Mouse (Mus musculus) embryonic stem cell, embryonic (primary cell): Measurements from ENCODE around the gene Cldn10.
"Not testable (repeated sequence)": the region's sequence is repeated elsewhere in the genome, so short reads cannot be mapped to it uniquely, and the experiment has no call there.

Experiments used
- CTCF ChIA-PET, 4 experiments: fragments of 300-600 bp in 2 of 4; fragments of 350-600 bp in 2 of 4; sonication (Branson Sonifier 250); formaldehyde crosslinking; loops; one replicate each; lab custom pipeline; 2022; ENCODE audit warnings: inconsistent platforms in 2 of 4; lab: Charles Lee
- POLR2A ChIA-PET, 4 experiments: fragments of 300-600 bp in 2 of 4; fragments of 350-600 bp in 2 of 4; sonication (Branson Sonifier 250); formaldehyde crosslinking; loops; one replicate each; lab custom pipeline; 2022; ENCODE audit warnings: antibody characterized with exemption in 4 of 4, inconsistent platforms in 1 of 4; lab: Charles Lee

Gene Cldn10

DNA sequence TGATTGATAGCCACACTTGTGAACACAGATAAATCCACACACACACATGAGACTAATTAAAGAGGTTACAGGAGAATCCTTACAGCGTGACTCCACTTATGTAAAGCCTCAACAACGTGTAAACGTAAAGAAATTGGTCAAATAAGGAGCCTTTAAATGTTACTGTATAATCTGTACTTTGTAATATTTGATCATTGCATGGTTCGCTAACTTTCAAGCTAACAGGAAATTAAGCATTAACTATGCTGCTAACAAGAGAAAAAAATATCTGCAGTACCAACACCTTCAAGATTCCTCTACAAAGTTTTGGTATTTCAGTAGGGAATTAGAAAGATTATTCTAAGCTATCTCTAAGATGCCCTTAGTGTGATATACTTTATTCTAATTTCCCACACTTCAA, at the start of gene Cldn10:
TSS of gene Cldn10 (plus strand) at position 288 of the 400 bp plus-strand sequence.
- ChIA-PET CTCF (no interaction called here), POLR2A (no interaction called here)

DNA sequence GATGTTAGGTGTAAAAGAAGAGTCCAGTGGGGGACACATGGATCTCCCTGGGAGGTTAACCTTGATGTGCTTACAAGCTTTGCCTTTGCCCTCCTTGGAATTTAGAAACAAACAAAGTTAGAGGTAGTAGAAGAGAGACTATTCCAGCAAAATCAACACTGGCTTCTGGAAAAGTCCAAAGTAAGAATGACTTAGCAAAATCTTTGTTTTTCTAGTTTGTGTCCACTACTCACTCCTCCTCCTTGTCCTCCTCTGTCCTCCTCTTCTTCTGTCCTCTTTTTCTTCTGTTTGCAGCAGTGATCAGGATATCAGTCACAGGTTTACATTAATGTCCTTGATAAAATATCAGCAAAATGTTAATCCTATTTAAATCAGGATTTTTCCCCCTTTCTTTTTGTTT, 45.9 kb upstream of the Cldn10 start:
- ChIA-PET CTCF (no interaction called here), POLR2A (interaction anchor here in 1 of 4 experiments (0.7 to 2.5 kb wide), 3 partner anchors 10 to 28 kb away, joined by 3 to 10 read pairs (median 3); no protein-coding TSS in a partner anchor)

DNA sequence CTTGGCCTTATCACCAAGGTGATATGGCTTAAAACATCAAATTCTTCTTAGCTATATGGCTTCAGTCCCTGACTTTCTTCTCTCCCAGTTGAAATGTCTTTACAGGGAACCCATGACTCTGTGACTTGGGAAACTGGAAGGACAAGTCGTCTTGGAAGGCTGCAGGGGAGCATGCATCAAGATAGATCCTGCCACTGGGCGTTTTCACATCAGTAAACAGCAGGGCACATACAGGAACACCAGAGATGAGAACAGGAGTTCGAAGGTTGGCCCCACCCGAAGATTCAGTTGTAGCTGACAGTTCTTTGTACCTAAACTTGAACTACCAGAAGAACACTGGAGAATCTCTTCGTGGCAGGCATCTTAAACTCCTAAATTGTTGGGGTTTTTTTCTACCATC, 44.8 kb upstream of the Cldn10 start:
- POLR2A ChIA-PET: interaction anchor here in 2 of 4 experiments (0.7 to 2.5 kb wide), 5 partner anchors 8 to 36 kb away, joined by 3 to 10 read pairs (median 3); no protein-coding TSS in a partner anchor

DNA sequence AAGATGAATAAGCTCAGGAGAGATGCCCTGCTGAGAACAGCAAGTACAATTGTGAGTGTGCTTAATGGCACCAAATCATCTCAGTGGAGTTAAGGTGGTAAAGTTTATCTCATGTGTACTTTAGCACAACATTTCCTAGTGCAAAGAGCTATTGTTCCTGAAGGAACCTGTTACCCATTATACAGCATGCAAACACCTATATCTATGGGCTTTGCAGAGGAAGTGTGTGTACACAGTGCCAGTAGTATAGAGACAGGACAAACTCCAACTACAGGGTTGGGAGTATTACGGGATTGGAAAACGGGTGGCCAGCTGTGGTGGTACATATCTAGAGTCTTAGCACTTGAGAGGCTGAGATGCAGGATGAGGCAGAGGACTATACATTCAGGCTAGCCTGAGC, 38.6 kb upstream of the Cldn10 start:
- POLR2A ChIA-PET: interaction anchor here in 2 of 4 experiments (0.7 to 2.2 kb wide), 6 partner anchors 19 to 92 kb away, joined by 3 to 8 read pairs (median 4); no protein-coding TSS in a partner anchor
- CTCF ChIA-PET: interaction anchor here in 1 of 4 experiments (0.6 kb wide), 1 partner anchor 21 kb away, joined by 8 read pairs; no protein-coding TSS in a partner anchor

More for the DNA sequence above, 44.8 kb upstream of the Cldn10 start:
- CTCF ChIA-PET: interaction anchor here in 1 of 4 experiments (0.8 kb wide), 1 partner anchor 25 kb away, joined by 3 read pairs; no protein-coding TSS in a partner anchor

DNA sequence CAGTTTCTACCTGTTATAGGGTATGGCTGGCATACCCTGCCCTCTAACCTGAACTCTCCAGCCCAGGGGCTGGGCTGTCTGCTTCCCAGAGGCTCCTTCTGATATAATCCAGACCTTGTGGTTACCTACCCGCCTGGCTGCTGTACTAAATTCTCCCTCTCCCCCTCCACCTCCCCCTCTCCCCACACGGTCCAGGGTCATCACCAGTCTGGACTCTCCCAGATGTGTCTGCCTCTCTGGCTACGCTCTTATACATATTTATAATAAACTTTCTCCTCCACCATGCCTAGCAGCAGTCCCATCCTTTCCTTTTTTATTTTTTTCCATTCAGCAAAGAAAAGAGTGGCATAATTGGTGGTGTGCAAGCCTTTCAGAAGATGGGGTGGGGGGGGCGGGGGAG, 38.0 kb upstream of the Cldn10 start:
- ChIA-PET POLR2A (interaction anchor here in 2 of 4 experiments (0.6 to 2.2 kb wide), 8 partner anchors 7 to 92 kb away, joined by 3 to 8 read pairs (median 3); no protein-coding TSS in a partner anchor), CTCF (interaction anchor here in 1 of 4 experiments (0.6 kb wide), 1 partner anchor 20 kb away, joined by 8 read pairs; no protein-coding TSS in a partner anchor)

DNA sequence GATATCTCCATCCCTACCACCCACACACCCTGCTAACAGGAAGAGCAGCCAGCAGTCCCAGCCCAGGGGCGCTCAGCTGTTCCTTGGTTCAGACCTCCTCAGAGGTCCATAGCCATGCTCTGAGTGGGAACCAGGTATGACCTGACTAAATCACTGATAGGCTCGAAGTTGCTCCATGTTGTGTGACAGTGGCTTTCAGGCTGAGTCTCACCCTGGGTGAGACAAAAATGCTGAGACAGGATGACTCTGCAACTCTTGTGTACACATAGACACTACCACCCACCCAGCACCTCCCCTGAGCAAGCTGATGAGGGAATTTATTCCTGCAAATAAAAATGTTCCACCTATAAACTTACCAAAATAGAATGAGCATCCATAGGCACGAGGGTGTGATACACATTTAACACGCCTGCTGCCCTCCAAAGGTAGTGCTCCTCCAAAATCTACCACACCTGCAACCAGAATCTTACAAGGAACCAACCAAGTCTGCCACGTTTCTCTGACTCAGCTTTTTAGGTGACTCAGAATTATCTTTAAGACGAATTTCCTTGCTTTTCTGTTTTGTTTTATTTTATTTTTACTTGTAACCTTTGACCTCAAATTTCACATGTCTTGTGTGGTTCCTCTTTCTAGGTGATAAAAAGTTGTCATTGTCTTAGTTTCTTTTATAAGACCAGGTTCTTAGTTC, 37.1 kb upstream of the Cldn10 start:
- CTCF ChIA-PET: interaction anchor here in 1 of 4 experiments (2.2 kb wide), 1 partner anchor 18 kb away, joined by 6 read pairs; no protein-coding TSS in a partner anchor
- POLR2A ChIA-PET: interaction anchor here in 3 of 4 experiments (0.6 to 2.0 kb wide), 18 partner anchors 7 to 199 kb away, joined by 3 to 8 read pairs (median 4); no protein-coding TSS in a partner anchor

DNA sequence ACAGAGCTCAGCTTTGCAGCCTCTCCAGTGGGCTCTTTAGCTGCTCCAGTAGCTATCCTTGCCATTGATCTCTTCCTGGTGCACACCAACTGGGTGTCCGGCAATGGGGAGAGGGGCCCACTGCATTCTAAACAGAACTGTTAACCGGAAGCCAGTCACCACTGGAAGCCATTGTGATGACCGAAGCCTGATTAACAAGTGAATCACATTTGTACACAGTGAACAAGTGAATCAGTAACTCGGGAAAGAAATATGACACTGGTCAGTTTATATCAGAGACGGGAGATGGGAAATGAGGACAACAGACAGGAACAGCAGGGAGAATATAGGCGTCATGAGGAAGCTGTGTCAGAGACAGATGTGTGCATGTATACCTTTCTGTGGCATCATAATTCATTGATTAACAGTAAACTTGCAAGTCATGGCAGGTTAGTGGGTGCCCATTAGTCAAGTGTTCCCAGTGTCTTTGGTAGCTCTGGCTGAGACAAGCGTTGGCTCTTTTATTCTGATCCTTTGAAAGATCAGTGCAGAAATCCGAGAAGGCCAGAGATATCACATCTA, 36.4 kb upstream of the Cldn10 start:
- ChIA-PET POLR2A (interaction anchor here in 3 of 4 experiments (0.7 to 2.0 kb wide), 18 partner anchors 8 to 80 kb away, joined by 3 to 7 read pairs (median 4); no protein-coding TSS in a partner anchor), CTCF (interaction anchor here in 1 of 4 experiments (2.2 kb wide), 1 partner anchor 17 kb away, joined by 6 read pairs; no protein-coding TSS in a partner anchor)

DNA sequence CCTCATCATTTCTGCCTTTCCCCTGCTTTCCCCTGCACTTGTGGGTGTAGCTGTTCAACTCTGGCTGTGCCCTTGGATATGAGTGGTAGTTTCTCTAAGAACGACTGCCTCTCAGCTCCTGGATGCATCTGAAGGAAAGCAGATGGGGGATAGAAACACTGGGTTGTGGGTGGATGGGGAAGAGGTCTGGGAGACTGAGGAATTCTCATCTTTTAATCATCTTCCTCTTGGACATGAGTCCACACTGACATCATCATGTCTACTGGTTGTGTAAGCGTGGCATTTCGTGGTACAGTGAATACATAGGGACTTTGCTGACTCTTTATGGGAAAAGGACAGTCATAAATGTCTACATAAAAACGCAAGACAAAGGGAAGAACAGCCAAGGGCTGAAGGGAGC, 31.7 kb upstream of the Cldn10 start:
- CTCF ChIA-PET: interaction anchor here in 2 of 4 experiments (0.7 to 1.1 kb wide), 2 partner anchors 12 kb away, joined by 3 to 4 read pairs; no protein-coding TSS in a partner anchor
- POLR2A ChIA-PET: interaction anchor here in 2 of 4 experiments (0.9 to 1.7 kb wide), 5 partner anchors 43 to 94 kb away, joined by 3 to 5 read pairs (median 4); no protein-coding TSS in a partner anchor

DNA sequence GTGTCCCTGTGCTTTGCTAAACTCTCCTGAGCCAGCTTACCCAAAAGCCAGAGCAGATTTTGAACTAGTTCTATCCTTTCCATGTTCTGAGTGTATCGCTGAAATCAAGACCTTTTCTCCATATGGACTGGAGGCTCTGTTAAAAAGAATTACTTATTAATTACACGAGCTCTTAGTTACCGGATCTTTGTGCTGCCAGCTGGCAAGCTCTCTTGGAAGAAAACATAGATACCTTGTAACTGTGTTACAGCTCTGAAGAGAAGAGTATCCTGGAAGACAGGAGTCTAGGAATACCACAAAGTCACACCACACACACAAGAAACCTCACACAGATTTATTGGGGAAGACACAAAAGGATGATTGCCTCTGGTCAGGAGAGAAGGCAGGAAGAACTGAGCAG, 31.1 kb upstream of the Cldn10 start:
- ChIA-PET CTCF (interaction anchor here in 2 of 4 experiments (0.7 to 1.6 kb wide), 3 partner anchors 11 to 13 kb away, joined by 3 to 4 read pairs (median 3); no protein-coding TSS in a partner anchor), POLR2A (interaction anchor here in 2 of 4 experiments (0.9 to 1.7 kb wide), 4 partner anchors 21 to 94 kb away, joined by 3 to 5 read pairs (median 4); no protein-coding TSS in a partner anchor)

DNA sequence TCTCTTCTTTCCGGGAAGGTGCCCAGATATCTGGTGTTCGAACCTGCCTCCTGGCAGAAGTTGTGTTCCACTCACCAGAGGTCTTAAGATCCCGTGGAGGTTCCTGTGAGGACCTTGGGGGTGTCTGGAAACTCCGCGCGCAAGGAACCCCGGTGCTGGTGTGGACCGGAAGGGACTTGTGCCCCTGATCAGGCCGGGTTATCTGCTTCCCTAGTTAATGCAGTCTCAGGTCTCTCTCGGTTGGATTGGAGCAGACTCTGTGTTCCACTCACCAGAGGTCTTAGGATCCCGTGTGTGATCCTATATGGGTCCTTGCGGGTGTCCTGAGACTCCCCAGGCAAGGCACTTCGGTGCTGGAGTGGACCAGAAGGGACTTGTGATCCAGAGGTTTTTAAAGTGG, 24.3 kb upstream of the Cldn10 start:
- CTCF ChIA-PET: not testable (repeated sequence)
- POLR2A ChIA-PET: interaction anchor here in 1 of 4 experiments (0.8 kb wide), 1 partner anchor 18 kb away, joined by 3 read pairs; no protein-coding TSS in a partner anchor

DNA sequence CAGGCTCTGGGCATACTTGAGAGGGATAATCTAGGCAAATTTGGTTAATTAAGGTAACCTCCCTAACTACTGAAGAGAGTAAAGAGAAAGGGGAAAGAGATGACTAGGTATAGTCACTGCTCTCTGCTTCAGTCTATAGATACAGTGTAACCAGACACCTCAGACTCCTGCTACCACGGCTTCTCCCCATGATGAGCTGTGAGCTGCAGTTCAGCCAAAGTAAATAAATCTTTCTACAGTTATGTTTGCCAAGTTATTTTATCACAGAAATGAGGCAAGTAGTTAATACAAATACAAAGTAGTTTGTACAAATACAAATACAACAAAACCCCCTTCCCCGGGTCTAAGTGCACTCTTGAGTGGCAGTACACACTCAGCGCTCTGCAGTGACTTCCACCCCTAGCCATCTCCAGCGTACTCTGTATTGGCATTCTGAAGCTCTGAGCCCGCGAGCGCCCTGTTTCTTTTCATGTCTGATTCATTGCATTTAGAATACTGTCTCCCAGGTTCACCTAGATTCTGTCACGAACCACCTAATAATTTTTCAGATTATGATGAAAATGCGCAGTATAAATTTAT, 23.7 kb upstream of the Cldn10 start:
- POLR2A ChIA-PET: interaction anchor here in 1 of 4 experiments (0.5 kb wide), 1 partner anchor 11 kb away, joined by 3 read pairs; no protein-coding TSS in a partner anchor
- CTCF ChIA-PET: no interaction called here

DNA sequence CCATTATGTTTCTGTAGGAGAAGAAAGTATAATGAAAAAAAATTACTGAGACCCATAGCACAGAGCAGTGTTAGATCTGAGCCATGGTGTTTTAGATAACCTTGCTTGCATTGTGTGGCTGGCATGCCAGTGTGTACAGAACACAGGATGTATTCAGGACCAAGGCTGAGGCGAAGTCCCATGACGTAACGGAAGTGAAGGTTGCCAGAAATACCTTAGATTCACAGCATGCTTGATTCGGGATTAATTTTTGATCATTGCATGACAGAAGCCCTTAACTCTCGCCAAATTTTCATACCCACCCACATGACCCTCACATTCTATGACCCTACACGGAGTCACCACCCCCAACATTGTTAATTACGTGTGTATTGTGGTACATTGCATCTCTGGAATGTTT, 22.4 kb upstream of the Cldn10 start:
- ChIA-PET CTCF (no interaction called here), POLR2A (interaction anchor here in 2 of 4 experiments (1.1 to 2.9 kb wide), 2 partner anchors 52 kb away, joined by 3 to 9 read pairs; no protein-coding TSS in a partner anchor)

DNA sequence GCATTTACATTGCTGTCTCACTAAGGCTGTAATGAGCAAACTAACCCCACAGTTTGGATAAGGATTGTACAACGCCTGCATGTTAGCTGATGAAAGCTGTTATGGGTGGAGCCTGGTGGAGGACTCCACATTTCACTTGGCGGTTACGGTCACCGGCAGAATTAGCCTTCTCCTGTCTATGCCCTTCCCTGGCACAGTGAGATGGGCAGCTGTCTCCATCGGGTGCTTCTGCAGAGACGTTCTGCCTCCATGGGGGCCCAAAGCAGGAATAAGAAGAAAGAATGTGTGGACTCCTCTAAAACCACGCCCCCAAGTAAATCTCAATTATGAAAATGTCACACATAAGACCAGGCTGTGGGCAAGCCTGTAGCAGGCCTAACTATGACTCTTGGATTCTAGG, 21.8 kb upstream of the Cldn10 start:
- CTCF ChIA-PET: interaction anchor here (0.5 to 1.4 kb wide), 6 partner anchors 76 to 652 kb away, joined by 3 to 5 read pairs (median 3); no protein-coding TSS in a partner anchor
- POLR2A ChIA-PET: interaction anchor here in 3 of 4 experiments (0.9 to 2.9 kb wide), 4 partner anchors 15 to 68 kb away, joined by 3 to 9 read pairs (median 4); no protein-coding TSS in a partner anchor

DNA sequence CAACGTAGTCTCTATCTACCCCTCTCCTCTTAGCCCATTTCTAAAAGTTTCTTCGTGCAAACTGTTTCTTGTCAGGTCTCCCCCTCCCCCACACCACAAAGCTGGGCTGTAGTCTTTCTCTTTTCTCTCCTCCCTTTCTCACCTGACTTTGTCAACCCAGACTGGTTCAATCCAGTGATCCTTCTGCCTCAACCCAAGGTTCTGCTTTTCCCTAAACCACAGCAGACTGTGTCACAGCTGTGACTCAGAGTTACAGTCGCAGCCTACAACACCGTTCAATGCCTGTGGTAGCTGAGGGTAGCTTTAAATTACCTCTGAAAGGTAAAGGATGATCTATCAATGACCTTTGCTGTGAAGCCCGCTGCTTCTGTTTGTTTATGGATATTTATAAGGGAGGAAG, 21.3 kb upstream of the Cldn10 start:
- CTCF ChIA-PET: interaction anchor here (0.5 to 1.6 kb wide), 8 partner anchors 14 to 652 kb away, joined by 3 to 5 read pairs (median 3); no protein-coding TSS in a partner anchor
- POLR2A ChIA-PET: interaction anchor here in 3 of 4 experiments (0.9 to 2.9 kb wide), 4 partner anchors 15 to 68 kb away, joined by 3 to 9 read pairs (median 4); no protein-coding TSS in a partner anchor

DNA sequence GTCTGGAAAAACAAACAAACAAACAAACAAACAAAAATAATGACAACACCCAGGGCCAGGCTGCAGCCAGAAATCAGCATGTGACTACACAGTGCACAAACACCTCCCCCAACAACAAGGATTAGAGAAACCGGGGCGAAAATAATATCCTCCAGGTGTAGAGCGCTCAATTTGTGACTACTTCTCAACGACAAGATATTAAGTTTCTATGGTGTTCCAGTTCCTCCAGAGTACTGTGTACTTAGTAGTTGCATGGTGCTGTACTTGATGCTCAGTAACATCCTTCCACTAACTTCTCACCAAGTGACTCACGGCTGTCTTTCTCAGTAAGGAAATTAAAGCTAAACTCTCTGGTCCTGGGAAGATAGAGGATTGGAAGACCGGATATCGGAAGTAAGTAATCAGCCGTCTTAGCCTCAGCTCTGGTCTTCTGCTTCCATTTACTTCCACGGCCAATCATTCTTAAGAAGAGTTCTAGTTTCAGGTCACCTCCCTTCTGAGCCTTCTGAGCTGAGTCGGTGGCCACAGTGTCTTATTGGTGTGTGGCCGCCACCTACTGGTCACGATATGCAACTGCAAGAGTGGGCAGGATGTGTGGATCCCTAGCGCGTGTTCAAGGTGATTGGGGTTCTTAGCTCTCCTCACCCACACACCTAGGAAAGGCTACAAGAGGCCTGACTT, 19.9 kb upstream of the Cldn10 start:
- CTCF ChIA-PET: interaction anchor here (0.5 to 1.9 kb wide), 54 partner anchors 11 to 611 kb away, joined by 3 to 12 read pairs (median 4); no protein-coding TSS in a partner anchor
- POLR2A ChIA-PET: interaction anchor here in 3 of 4 experiments (0.6 to 2.9 kb wide), 15 partner anchors 53 to 565 kb away, joined by 3 to 9 read pairs (median 3); no protein-coding TSS in a partner anchor

DNA sequence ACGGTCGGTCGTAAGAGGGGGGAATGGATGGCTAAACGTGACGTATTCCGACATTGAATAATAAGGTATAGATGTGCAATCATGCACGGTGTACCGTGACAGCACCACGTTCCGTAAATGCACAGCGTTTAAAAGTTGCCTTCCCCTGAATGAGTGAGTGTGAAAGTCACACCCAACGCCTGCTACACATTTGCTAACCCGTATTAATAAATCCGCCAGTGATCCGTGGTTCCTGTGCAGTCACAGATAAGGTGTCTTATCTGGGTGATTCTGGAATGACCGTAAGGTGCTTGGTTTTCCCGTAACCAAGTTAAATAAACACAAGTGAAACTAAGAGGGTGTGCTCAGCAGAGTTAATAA, 19.4 kb upstream of the Cldn10 start:
- POLR2A ChIA-PET: interaction anchor here in 3 of 4 experiments (0.6 to 2.9 kb wide), 13 partner anchors 53 to 565 kb away, joined by 3 to 9 read pairs (median 4); no protein-coding TSS in a partner anchor
- CTCF ChIA-PET: interaction anchor here (0.5 to 1.9 kb wide), 47 partner anchors 11 to 611 kb away, joined by 3 to 12 read pairs (median 4); no protein-coding TSS in a partner anchor

DNA sequence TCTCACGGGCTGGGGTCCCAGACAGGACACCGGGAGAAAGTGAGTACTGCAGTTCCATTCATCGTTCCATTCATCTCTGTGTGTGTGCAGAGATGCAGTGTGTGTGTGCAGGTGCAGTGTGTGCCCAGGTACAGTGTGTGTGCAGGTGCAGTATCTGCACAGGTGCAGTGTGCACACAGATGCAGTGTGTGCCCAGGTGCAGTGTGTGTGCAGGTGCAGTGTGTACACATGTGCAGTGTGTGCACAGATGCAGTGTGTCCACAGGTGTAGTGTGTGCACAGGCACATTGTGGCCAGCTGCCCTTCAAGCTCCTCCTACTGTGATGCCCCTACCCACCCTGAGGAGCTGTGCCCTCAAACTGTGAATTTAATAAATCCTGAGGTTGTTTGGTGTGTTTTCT, 14.0 kb upstream of the Cldn10 start:
- CTCF ChIA-PET: no interaction called here
- POLR2A ChIA-PET: no interaction called here
